Mouse (Mus musculus) gastrocnemius, adult 18-20 months (tissue): ENCODE measurements at regions not wholly inside any gene's neighbourhood (a gene's known extent, or its start where the extent isn't known, plus 50 kb on each side); places are given as distances from the start of the nearest gene placed in this dataset.

Experiments
- DNase-seq: peaks from one replicate; pipeline ENCODE4 v3.0.0; 2021; ENCODE audit warnings: low spot score

DNA sequence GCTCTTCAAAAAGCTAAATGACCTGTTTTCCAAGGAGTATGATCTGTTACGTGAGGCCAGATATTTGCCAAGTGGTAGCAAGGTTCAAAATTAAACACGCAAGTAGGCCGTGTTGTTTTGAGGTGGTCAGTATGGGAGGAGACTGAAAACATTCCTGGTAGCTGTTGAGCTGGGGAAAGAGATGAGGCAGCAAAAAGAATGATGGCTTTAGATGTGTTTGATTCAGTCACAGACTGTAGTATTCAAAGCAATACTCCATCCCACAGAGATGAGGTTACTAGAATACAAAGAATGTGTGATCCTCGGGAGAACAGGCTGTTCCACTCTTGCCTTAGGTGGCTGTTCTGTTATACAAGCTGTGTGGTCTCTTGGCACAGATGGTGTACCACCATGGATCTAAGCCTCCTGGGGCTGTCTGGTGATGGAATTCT, 742.7 kb upstream of the Zeb2 start:
- no peak for DNase-seq

DNA sequence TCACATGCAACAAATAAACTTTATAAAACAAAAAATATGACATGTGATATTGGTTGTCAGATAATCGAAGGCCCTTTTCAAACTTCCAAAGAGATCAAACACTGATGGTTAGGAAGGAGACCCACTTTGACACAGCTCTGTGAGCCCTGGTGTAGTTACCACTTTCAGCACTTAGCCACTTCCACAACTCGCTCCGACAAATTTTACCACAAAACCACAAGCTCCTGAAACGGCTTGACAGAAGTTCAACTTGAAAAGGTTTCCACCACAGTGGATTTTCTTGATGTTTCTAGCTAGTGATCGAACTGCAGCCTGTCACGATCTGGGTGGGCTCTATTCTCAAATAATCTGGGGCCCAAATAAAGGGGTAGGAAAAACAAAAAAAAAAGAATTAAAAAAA, 742.2 kb upstream of the Zeb2 start:
- no peak for DNase-seq

DNA sequence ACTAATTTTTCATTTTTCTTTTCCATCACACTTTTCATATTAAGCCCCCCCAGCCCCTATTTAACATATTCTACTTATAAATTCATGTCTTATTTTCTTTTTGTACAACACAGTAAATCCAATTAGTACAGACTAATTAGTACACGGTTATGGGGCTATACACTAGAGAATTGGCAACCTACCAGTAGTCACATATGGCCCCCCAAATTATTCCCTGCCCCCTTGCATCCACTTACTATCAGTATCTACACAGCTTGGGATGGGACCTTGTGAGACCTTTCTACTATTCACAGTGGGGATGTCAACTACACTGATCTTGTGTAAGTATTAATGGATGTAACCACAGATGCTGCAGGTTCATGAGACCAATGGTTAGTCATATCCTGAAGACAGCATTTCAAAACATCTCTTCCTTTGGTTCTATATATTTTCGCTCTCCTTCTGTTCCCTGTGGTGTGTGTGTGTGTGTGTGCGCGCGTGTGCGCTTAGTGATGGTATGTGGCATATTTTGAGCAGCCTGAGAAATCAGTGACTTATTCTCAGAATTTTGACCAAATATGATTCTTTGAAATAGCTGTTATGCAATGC, 732.9 kb upstream of the Zeb2 start:
- no peak for DNase-seq

DNA sequence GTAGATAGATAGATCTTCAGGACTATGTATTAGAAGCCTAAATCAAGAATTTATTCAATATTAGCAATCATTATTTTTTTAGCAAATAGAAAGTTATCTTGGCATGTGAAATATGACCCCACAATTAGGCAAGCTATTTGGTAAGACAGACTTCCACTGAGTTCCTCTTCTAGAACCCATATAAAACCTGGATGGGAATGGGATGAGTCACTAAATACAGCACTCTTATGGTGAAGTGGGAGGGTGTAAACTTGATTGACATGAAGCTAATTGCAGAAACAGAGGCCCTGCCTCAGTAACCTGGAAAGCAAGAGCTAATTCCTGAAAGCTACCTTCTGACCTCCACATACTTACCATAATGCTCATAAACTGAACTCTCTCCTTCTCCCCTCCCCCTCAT, 723.2 kb upstream of the Zeb2 start:
- DNase-seq: no peak

DNA sequence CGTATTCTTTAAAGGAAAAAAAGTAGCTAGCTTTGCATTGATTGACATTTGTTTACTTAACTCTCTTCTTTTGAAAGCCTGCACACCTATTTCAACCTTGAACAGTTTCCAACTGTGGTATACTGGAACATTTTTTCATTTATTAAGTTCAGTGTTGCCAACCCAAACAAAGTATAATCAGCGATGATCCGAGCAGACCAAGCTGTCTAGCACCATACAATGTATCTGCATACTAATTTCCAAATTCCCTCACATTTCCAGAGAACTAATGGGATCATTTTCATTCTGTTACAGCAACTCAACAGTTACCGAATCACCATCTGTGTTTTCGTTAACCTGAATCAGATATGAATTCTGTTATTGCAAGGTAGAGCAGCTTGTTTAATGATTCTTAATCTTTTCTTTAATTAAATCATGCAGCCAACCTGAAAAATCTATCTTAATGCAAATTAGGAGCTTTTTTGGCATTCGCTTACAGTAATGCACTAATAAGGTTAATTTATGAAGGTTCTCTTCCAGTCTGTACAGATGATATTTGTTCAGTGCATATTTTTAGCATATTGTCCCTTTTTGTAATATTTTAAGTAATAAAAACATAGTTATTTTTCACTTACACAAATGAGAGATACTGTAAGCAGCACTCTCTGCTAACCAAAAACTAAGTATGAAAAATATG, 719.5 kb upstream of the Zeb2 start:
- no peak for DNase-seq

DNA sequence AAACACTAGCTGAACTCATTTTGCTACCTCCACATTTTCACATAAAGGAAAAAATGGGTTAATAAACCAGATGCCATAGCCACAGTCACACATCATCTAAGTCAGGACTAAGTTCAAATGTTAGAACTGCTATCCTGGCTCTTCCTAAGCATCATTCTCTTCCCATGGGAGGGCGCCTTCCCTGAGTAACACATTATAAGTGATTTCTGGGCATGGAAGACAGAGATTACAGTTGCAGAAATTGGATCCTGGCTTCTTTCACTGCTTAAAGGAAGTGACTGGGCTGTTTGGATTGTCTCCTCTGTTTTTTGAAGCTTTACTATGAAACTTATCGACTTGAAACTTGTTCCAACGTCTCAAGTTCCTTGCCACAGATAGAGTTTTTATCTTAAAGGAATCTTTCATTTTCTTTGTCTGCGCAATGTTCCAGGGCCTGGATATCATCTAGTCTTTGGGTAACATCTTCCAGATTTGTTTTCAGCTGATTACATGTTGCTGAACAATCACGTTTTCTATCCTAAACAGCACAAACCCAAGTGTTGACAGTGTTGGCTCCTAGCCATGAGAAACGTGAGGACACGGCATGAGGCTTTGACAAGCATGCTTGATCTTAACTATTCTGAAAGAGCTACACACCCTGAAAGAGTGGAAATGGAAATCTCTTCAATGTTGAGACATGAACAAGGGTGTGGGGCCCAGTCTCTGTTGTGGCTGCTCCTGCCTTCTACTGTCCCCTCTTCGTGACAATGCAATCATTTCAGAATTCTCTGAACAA, 700.9 kb upstream of the Zeb2 start:
- no peak for DNase-seq

DNA sequence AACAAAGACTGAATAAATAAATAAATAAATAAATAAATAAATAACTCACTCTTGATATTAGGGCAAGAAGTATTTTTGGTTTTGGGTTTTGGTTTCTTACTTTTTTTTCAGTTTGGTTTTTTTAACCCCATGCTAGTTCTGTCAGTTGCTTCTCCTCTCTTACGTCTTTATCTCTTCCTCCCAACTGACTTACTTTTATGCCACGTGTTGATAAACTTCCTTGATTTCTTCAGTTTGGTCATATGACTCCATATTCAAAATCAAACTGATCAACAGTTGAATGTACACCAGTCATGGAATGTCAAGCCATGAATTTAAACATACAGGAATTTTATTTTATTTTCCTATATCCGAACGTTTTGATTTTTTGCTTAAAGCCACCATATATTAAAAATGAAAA, 697.5 kb upstream of the Zeb2 start:
- no peak for DNase-seq

DNA sequence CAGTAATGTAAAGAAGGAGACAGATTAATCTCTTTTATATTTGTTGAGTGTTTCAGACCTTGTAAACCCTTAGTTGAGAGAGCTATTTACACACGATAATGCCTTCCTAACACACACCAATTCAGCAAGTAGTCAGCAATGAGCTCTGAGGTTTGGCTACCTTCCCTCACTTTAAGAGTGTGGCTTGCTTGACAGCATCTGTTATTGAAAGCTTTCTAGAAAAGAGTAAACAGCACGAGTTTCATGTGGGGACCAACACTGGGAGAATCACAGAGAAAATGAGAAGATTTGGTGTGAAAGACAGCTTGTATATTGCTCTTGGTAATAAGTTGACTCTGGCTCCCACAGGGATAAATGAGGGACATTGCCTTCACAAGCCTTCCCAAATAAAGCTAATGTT, 688.1 kb upstream of the Zeb2 start:
- DNase-seq: no peak

DNA sequence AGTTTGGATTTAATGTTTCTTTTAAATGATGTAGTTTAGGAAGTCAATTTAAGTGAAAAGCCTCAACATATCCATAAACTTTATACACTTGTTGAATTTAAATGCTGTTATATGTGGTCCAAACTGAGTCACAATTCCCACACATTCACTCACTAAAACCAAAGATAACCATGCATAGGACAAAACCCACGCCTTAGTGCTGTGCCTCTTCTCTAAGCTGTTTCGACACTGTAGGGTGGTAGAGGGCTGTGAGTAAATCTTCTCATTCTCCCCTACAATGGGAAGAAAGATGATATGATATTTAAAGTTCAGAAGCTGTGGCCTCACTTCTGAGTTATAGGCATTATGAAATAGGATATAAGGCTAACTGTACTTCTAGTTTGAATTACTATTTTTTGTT, 682.9 kb upstream of the Zeb2 start:
- no peak for DNase-seq

DNA sequence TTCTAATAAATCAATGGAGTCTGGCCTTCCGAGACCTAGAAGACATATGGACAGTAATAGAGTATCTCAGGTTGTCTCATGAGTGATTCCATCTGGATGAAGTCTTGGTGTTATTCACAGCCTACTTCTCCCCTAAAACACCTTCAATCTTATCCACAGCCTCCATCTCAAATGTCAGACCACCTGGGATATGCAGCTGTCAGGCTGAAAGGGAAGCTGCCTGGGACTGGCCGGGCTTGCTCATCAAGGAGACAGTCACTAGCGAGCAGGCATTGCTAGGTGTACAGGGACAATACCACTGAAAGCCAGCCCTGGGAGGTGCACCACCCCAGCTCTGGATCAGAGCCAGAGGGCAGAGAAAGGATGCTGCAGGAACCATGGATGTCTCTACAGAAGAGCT, 676.4 kb upstream of the Zeb2 start:
- DNase-seq: no peak

DNA sequence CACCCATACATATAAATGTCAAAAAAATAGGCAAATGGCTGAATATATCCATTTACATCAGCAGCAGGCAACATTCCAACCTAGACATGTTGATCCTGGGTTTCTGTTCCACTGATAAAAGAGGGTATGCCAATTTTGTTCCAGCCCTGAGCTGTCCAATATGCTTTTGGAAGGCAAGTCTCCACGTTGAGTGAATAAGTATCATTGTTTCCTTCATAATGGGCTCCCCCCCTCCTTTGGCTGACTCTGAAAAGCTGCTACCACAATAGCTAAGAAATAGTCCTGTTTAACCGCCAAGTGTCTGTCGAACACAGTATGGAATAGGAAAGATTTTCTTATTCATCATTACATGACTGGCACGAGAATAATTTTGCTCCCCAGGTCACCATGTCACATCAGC, 672.5 kb upstream of the Zeb2 start:
- DNase-seq: no peak

DNA sequence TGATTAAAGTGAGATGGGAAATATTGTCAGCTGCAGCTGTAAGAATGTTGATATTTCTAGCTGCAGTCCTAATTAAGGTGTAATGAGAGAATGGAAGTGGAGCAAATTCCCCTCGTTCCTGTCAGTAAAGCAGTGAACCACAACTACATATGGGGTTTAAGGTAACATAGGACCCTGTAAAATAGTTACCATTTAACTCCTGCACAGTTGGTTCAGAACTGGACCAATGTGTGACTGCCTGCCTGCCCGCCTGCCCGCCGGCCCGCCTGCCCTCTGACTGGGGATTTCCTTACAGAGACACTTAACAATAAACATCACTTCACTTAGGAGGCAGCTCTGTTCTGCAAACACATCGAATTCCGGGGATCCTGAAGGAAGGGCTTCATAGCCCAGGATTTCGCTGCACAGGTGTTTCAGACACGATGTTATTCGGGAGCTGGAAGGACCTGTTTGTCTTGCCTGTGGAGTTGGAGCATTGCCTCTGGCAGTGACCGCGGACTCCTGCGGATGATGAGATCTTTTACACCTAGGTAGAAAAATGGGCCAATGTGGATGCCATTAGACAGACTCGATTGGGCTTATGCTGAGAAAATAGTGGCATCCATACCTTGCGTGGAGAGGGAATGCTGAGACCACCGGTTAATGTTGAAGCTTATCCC, 670.7 kb upstream of the Zeb2 start:
- DNase-seq: no peak

DNA sequence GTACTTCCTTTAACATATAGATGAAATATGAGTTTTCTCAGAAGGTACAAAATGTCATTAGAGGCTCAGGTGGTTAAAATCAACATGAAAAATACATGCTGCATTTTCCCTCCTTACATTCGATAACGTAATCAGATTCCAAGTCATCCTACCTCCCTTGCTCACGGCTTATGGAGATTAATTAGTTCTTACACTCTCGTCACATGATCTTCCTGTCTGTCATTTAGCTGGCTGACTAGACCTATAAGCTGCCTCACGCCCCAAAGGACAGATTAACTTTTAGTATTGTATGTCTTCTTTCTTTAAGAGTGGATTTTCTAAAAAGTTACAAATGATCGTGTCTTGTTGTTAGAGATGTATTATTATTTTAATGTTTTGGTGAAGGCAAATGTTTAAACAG, 669.6 kb upstream of the Zeb2 start:
- DNase-seq: no peak

DNA sequence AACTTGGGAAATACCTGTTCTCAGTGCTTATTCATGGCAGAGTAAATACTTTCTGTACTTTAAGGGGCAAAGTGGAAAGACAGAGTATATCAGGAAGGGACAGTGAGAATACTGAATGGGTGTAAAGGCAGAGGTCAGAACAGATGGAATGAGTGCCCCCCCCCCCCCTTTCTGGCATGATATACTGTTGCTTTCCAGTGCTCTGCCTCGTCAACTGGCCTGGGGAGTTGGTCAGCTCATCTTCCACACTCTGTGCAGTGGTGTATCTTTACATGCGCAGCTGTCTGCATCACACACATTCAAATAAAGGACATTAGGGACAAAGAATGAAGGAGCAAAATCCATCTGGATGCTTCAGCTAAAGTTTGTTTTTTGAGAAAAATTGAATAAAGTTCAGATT, 668.5 kb upstream of the Zeb2 start:
- no peak for DNase-seq

DNA sequence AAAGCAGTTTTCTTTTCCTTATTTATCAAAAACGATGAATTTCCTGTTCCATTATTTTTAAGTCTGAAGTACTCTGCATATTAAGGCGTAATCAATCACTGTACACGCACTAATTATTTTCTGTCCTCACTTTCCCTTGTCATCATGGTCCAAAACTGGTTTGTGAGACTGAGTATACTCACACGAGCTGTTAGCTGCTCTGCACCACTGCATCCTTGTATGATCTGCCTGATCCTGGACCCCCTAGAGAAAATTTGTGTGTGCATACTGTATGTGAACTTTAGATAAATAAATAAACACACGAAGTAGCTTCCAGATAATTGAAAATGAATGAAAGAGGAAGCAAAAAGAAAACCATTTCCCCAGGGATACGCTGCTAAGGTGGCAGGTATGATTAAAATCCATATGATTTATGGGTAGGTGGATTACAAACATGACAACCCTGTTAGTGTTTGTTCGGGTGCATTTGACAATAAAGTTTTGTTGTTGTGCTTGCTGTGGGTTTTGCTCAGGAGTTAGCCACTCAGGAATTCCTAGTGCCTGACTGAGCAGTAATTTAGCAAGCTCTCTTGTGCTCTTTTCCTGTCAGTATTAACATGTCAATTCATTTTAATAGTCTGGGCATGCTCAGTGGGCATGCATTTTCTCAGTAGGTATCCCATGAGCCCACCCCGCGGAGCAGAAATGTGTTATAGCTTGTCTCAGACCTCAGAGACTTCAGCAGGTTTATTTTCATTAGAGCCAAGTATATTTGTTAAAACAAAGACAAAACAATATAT, 666.6 kb upstream of the Zeb2 start:
- no peak for DNase-seq

DNA sequence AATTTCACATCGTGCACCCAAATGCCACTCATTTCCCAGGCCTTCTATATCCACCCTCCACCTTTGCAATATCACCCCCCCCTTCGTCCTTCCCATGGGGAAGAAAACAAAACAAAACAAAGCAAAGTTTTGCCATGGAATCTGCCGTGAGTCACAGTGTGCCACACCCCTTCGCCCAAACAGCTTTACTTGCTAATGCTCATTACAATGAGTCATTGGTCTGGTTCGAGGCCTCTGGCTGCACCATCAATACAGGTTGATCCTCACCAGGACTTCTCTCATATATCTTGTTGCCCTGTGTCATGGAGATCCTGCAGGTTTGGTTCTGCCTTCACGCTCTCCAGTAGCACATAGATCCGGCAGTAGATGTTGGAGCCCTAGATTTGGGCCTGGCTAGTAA, 660.3 kb upstream of the Zeb2 start:
- DNase-seq: peak; percentile 15

DNA sequence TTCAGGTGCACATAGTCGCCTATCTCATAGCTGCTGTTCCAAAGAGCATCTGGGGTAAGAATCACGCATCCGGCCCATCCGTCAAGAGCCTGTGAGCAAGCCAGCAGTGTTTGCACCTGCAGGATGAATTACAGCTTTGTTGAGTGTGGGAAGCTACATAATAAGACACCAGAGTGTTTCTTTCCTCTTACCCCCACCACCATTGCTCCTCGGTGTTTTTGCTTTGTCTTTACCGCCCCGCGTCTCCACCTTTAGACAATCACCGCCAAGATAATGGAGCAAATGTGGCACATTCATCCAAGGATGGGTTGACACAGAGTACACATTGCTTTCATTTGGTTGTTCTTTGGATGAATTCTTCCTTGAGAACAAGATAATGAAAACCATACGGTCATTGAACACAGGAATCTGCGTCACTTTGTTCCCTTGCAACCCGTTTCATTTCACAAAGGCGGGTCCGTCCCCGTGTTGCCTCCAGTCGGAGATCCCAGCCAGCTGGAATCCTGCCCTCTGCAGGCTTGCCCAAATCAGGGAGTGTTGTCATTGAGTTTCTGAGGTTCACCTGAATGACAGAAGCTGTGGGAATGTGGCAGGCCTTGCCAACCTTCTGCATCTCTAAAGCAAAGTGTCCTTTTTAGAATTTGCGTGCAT, 659.4 kb upstream of the Zeb2 start:
- DNase-seq: peak; percentile 83

DNA sequence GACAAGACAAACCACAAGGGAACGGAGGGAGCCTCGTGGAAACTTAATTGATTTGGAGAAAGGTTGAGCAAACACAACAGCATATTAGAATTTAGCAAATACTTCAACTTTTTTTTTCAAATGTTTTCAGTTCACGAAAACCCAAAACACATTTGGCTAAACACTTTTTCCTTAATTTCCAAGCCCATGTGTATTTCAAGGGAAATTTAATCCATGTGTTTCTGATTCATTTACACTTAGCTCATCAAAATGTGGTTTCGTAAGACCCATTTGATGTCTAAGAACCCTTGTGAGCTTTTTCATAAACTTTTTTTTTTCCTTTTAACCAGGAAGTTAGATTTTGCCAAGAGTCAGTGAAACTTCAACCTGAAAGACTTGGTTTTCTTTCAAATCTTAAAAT, 658.5 kb upstream of the Zeb2 start:
- DNase-seq: no peak

DNA sequence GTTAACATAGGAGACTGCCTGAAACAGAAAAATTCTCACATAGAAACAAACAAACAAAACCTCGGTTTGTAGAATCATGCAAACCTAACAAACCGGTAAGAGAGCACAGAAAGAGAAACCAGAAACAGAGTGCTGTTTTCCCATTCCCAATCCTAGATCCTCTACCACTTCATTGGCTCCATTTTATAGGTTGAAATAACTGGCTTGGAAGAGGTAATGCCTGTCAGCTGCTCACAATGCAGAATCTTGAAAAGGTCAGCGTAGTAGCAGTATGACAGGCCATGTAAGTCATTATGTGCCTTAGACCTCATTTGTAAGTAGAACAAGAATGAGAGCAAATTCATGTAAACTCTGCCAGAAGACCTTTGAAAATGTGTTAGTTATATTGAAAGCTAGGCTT, 657.2 kb upstream of the Zeb2 start:
- no peak for DNase-seq

DNA sequence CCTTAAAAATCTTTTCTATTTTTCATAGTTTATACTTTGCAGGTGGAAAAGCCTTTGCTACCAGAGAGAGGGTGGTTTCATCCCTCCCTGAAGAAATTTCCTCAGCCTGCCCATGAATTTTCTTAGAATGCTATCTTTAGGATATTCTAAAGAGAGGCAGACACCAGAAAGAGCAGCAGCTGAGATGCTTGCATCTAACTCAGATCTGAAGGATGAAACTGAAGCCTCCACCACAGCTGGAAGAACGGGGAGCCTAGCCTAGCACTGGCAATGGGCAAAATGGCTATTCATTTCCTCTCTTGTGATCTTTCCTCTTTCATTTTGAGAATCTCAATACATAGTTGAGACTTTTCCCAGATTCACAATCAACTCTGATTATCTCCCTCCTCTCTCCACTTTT, 640.0 kb upstream of the Zeb2 start:
- DNase-seq: no peak

DNA sequence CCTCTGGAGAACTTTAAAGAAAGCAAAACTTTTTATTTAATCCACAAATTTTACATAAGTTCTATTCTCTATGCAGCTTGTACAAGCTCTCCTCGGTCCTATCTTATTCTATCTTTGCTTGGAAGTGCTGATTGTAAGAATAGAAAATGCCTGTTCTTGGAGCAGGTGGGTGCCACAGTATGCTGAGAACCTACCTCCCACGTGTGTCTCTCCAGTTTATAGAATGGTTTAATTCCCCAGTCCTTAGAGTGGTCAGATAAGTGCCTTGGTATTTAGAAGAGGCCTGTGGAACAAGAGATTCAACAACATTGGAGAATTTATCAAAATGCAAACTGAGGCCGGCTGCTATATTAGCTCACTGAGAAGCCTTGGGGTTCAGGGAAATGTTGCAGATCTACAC, 639.2 kb upstream of the Zeb2 start:
- no peak for DNase-seq
